Mouse (Mus musculus) testis, adult 2 months (tissue): ENCODE data around the gene Gpr61. TPM values are rescaled to one million over a fixed set of nuclear protein-coding genes. Genes with fewer than 3 reads are reported as not detected.
A peak's percentile ranks its signal among the peaks of the same experiment; 100 is the strongest.

Source experiments
- H3K27ac ChIP-seq: fragments of 200-500 bp; 2 replicates; pipeline ENCODE4 v1.5.1; 2012; ENCODE audit warnings: low read depth, low read length; ENCODE audit not compliant: control insufficient read depth, insufficient read depth
- H3K27me3 ChIP-seq: fragments of 200-500 bp; 2 replicates; pipeline ENCODE4 v1.6.1; 2012; ENCODE audit warnings: mild to moderate bottlenecking, low read length, moderate library complexity; ENCODE audit not compliant: control insufficient read depth, insufficient read depth
- H3K36me3 ChIP-seq: fragments of 200-500 bp; 2 replicates; pipeline ENCODE4 v1.6.1; 2012; ENCODE audit warnings: mild to moderate bottlenecking, low read length; ENCODE audit not compliant: control insufficient read depth, insufficient read depth
- H3K4me1 ChIP-seq: fragments of 200-500 bp; 2 replicates; pipeline ENCODE4 v1.6.1; 2012; ENCODE audit warnings: low read length; ENCODE audit not compliant: control insufficient read depth, insufficient read depth
- H3K4me3 ChIP-seq: fragments of 200-500 bp; 2 replicates; pipeline ENCODE4 v1.5.1; 2012; ENCODE audit warnings: low read depth, mild to moderate bottlenecking, low read length, moderate library complexity, mixed read lengths; ENCODE audit not compliant: control insufficient read depth
- CTCF ChIP-seq: fragments of 200-500 bp; IDR thresholded peaks from 2 replicates; pipeline ENCODE4 v1.5.1; 2012; ENCODE audit warnings: low read depth, mild to moderate bottlenecking, inconsistent platforms, low read length, moderate library complexity; ENCODE audit not compliant: control insufficient read depth, insufficient read depth, insufficient replicate concordance
- POLR2A ChIP-seq: fragments of 200-500 bp; IDR thresholded peaks from 2 replicates; pipeline ENCODE4 v1.6.1; 2012; ENCODE audit warnings: low read depth, mild to moderate bottlenecking, inconsistent platforms, low read length, moderate library complexity; ENCODE audit not compliant: control insufficient read depth
- polyA plus RNA-seq: library from polyadenylated mRNA; depleted of rRNA; stranded (reverse); fragments of >200 nt; gene quantifications from 2 replicates; pipeline ENCODE4 v1.2.3, GENCODE M21; 2012

Gpr61 gene
- polyA plus RNA-seq, 1 experiment, result 1.5 TPM

DNA sequence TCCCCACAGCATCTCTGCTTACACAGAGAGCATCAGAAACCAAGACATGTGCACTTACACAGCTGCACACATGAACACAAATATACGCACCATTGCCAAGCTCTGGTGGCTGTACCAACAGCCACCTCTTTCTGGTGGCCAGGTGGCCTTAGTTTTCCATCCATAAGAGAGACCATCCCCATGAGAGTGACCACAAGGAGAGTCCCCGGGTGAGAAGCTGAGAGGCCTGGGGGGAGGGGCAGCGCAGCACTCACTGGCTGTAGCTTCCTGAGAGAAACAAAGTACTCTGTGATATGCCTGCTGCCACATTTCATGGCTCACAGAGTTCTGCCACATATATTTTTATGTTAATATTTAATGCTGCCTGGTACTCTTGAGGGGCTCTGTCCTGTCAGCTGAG is 14.5 kb upstream of the Gpr61 start:
- H3K4me3 ChIP-seq, result no peak overlapping the region
- H3K36me3 ChIP-seq, result no peaks in the 10 kb centered on the region
- TF ChIP-seq POLR2A (no peak), CTCF (no peak)
- H3K27me3 ChIP-seq, result no peaks in the 10 kb centered on the region
- H3K27ac ChIP-seq, result no peak overlapping the region
- H3K4me1 ChIP-seq, result peaks cover 12% of the 10 kb centered on the region

DNA sequence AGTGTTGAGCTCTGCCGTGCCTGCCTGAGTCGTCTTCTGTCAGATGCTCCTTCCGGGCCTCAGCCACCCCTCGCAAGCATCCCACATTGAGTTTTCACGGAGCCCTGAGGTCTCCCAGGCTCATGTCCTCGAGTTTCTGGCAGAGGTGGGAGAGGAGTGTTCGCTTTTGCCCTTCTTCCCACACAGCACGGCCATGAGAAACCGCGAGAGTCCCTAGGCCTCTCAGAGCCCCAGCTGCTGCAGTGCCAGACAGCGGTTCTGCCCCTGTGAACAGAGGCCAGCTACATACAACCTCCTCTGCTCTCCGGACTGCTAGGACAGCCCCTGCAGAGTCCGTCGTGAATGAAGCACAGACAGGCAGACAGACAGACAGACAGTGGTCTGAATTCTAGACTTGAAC is 12.8 kb upstream of the Gpr61 start:
- H3K4me3 ChIP-seq, result no peak overlapping the region
- H3K27ac ChIP-seq, result no peak overlapping the region
- H3K36me3 ChIP-seq, result no peaks in the 10 kb centered on the region
- peaks cover 14% of the 10 kb centered on the region for H3K4me1 ChIP-seq
- TF ChIP-seq CTCF (no peak), POLR2A (no peak)
- no peaks in the 10 kb centered on the region for H3K27me3 ChIP-seq

DNA sequence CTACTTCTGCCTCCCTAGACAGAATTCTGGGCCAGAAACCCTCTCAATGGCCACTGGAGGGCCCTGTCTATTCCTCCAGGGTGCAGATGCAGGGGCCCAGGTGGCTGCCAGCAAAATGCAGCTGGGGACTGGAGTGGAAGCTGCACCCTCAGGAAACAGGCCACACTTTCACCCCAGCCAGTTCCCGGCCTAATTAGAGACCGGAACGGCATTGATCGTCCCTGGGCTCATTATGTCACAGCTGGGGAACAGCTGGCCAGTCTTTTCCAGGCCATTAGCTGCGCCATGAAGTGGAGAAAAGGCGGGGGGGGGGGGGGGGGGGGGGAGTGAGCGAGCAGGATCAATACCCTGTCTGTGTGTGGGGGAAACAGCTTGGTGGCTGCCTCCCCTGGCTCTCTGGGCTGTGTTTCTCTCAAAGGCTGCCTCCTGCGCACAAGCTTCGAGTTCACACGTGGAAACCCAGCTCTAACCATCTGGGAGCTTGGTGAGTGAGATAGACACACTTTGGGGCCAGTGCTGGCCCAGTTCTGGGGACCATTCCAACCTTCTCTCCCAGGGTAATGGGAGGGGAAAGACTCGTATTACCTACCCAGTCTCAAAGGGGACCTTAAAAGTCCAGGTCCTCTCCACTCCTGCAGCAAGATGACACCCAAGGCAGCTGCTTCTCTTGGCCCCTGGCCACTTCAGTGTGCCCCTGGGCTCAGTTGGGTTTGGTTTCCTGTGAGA is 12.0 kb upstream of the Gpr61 start:
- Histone ChIP-seq H3K27me3 (no peaks in the 10 kb centered on the region), H3K36me3 (no peaks in the 10 kb centered on the region), H3K27ac (no peak overlapping the region), H3K4me3 (no peak overlapping the region), H3K4me1 (peaks cover 14% of the 10 kb centered on the region)
- TF ChIP-seq CTCF (no peak), POLR2A (no peak)

DNA sequence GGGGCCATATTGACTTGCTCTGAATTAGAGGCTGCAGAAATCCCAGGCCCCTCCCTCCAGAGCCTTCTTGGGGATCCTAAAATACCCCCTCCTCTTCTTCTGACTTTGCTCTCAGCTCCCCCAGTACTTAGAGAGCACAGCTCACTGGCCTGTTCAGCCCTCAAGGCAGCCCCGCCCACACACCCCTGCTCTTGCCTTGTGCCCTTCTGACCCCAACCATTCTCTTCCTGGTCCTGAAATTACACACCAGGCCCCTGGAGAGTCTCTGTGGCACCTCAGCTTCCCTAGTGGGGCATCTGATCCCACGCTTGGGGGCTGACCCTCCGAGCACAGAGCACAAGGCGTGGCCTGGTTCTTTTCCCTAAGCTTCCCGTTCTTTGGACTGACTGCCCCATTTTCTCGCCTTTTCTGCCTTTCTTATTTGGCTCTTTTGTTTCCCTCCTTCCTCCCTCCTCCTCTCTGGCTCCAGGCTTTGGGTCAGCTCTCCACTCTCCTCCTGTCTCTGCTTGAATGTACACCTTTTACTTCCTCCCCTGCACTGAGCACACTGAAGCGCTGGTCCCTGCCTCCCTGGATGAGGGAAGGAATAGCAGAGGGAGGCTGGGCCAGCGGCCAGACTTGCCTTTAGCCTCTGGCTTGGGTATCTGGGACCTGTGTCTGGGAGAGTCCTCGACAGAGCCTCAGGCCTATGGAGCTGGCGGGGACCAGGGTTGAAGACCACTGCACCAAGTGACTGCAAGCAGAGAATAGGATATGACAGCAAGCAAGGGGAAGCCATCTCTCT is 11.0 kb upstream of the Gpr61 start:
- peaks cover 14% of the 10 kb centered on the region for H3K4me1 ChIP-seq
- H3K27ac ChIP-seq, result no peak overlapping the region
- H3K27me3 ChIP-seq, result no peaks in the 10 kb centered on the region
- TF ChIP-seq POLR2A, result no peak
- TF ChIP-seq CTCF, result no peak
- no peak overlapping the region for H3K4me3 ChIP-seq
- no peaks in the 10 kb centered on the region for H3K36me3 ChIP-seq

DNA sequence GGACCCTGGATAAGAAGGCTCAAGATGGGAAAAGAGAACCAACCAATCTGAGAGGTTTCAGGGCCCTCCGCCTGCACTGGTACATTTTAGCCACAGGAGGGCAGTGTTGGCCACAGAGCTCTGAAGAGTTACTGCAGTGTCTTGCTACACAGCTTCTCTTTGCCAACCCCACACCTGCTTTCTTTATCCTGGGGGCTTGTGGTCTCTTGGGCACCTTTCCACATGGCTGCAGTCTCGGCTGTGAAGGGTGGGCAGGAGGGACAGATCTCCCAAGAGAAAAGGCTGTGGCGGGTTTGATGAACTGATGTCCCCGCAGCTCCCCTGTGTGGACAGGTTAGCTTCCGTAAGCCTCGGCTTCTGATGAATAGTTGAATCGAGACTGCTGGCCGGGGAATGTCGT is 10.1 kb upstream of the Gpr61 start:
- Histone ChIP-seq H3K4me1 (peaks cover 14% of the 10 kb centered on the region), H3K27ac (no peak overlapping the region), H3K36me3 (no peaks in the 10 kb centered on the region), H3K4me3 (peak overlapping the region; percentile 43; the same call in 1 of the 2 replicates), H3K27me3 (no peaks in the 10 kb centered on the region)
- TF ChIP-seq POLR2A (no peak), CTCF (peak; percentile 92)

DNA sequence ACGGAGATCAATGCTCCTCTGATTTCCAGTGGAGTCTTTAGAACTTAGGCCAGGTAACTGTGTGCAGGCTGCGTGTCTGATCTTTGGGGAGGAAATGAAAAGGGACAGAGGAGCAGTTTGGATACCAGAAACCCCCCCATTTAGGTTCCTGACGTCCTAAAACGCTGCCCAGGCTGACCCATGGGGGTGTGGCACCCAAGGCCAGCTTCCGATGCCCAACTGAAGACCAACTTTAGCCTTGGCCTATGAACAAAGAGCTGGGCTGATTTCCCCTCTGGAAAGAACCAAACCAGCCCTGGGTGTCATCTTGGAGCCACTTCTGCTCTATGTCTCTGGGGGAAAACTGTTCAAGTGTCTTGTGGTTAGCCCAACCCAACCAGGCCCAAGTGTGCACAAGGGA is 9.4 kb upstream of the Gpr61 start:
- TF ChIP-seq POLR2A, result no peak
- TF ChIP-seq CTCF, result no peak
- H3K36me3 ChIP-seq, result no peaks in the 10 kb centered on the region
- H3K27ac ChIP-seq, result no peak overlapping the region
- H3K4me1 ChIP-seq, result peaks cover 14% of the 10 kb centered on the region
- H3K27me3 ChIP-seq, result no peaks in the 10 kb centered on the region
- no peak overlapping the region for H3K4me3 ChIP-seq

DNA sequence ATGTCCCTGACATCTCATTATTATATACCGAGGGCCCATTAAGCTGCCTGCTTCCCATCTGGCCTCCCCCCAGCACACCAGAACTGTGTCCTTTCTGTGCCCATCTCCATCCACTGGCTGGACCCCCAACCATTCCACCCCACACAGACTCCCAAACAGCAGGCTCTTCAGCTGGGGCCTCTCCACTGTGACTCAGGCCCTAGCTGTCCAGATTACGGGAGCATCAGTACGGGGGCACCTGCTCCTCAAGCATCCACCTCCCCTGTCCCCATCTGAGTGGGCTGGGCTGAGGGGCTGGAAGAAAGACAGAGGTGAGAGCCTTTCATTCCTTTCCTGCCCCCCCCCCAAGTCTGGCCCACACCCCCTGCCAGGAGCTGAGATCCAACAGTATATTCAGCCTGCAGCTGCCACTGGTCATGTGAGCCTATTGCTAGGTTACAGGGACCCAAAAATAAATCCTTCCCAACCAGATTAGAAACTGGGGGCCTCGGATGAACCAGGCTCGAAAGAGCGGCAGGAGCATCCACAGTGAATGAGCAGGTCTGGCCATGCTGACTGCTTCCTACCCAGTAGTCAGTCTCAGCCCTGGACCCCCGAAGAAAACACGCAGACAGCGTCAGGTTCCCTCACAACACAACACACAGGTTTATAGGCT is 3.8 kb upstream of the Gpr61 start:
- H3K27me3 ChIP-seq, result no peaks in the 10 kb centered on the region
- H3K27ac ChIP-seq, result no peak overlapping the region
- H3K4me1 ChIP-seq, result no peaks in the 10 kb centered on the region
- H3K4me3 ChIP-seq, result no peak overlapping the region
- TF ChIP-seq CTCF (no peak), POLR2A (no peak)
- no peaks in the 10 kb centered on the region for H3K36me3 ChIP-seq
